Mouse (Mus musculus): ENCODE measurements around the gene Arhgap25.
"Not testable (repeated sequence)": the region's sequence is repeated elsewhere in the genome, so short reads cannot be mapped to it uniquely, and the experiment has no call there.

Arhgap25 gene

DNA sequence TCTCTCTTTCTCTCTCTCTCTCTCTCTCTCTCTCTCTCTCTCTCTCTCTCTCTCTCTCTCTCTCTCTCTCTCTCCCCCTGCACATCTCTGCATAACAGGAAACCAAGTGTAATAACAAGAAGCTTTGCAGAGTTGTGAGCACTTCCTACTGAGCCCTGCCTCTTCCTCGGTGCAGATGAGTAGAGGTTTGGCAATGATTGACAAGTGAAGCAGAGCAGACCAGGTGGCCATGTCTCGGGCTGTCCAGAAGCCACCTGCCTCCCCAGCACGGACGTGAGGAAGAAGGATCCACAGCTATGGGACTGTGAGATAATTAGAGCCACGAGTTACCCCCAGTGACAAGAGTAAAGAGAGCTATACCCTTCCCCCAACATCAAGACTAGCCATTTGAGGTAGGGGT, 29.1 kb downstream of the Arhgap25 start:
- peak; percentile 76 to 78 for DNase-seq (ENCODE audit: low spot score in 2 of 2)

DNA sequence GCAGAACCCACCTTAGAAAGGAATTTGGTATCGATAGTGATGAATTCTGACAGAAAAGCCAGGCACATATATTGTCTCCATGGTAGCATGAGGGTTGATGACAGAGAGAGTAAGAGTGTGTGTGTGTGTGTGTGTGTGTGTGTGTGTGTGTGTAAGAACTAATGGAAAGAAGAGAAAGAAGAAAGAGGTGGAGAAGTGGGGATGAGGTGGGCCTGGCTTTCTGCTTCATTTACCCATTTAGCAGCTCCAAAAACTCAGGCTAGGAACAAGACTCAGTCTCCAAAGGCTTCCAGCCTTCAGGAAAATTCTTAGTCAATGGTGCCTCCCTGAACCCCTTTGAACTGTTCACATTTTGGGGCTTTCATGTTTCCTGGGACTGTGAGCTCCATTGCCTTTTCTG, 29.5 kb downstream of the Arhgap25 start:
- no peak for DNase-seq (ENCODE audit: low spot score in 2 of 2)

DNA sequence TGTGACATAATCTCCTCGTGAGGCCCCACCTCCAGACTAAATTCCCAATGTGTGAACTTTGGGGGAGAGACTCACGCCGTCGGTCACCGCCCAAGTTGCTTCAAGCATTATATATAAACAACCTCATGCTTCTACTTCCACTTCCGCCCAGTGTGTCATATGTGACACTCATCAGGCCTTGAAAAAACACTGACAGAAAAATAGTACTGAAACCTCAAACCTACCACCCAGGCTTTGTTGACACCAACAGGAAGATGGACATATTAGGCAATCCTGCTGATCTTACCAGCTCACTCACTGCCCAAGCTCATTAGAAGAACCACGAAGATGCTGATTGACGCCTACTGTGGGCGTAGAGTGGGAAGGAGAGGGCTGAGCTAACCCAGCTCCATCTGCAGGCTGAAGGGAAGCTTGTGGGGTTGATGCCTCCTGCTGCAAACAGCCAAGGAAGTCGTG, 30.2 kb downstream of the Arhgap25 start:
- peak; percentile 84 to 90 for DNase-seq (ENCODE audit: low spot score in 2 of 2)

DNA sequence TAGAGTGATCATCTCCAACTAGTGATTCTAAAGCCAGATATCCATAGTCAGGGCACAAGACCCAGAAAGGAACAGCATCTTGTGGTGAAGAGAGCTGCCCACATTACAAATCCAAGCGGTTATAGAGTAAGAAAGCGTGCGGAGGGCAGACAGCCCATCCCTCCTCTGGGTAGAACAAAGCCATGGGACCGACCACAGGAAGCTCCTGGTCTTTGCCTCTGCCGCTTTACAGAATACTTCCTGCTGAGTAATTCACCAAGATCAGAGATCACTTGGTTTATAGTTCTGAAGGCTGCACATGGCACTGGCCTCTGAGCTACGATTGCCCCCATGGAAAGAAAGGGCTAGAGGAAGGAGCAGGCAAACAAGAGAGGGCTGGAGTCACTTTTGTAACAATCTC, 30.6 kb downstream of the Arhgap25 start:
- DNase-seq (ENCODE audit: low spot score in 2 of 2): no peak

DNA sequence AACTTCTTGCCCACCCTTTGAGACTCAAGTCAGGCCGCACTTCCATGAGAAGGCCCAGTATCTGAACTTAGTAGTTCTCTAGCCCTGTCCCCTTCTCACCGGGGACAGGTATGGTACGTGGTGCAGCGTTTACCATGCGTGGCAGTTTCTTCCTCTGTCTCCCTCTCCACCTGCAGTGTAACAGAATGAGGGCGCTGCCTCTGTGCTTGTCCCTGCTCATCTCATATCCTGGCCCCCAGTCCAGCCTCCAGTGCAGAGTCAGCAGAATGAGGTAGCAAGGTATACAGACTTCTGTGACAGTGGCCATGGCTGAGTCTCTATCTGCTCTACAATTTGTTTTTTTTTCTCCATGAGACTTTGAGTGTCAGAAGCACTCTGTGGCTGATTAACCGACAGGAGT, 32.4 kb downstream of the Arhgap25 start:
- DNase-seq (ENCODE audit: low spot score in 2 of 2): peak; percentile 36 to 45

DNA sequence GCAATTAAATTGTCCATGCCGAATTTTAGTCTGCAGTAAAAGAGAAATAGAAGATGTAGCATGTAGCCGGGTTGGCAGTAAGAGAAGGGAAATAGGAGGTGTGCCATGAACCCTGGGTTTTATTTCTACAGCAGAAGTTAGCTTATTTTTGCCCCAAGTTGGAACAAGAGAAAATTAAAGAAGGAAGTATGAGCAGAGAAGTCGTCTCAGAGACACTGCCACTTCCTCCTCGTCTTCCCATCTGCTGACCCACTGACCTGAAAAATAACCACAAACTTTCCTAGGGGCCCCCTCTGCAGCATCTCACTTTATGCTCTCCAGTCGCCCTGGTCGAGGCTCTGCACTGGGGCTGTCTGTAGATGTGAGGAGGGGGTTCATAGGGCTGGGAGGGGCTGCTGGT, 33.3 kb downstream of the Arhgap25 start:
- peak; percentile 74 to 78 for DNase-seq (ENCODE audit: low spot score in 2 of 2)

DNA sequence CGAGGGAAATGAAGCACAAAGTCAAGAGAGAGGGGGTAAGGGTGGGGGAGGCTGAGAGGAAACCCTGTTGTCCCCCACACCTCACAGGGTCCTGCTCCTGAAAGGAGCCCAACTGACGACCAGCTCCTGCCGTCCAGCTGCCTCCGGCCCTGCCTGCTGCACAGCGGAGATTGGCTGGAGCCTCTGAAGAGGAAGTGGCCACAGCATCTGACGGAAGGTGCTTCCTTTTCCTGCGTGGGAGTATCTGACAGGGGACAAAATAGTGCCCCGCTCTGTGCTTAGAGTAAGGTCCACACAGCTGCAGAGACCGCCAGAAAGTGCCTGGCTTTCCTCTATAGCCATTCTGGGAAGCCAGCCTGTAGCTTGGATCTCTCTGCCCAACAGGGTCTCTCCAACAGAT, 36.9 kb downstream of the Arhgap25 start:
- peak; percentile 78 to 80 for DNase-seq (ENCODE audit: low spot score in 2 of 2)

DNA sequence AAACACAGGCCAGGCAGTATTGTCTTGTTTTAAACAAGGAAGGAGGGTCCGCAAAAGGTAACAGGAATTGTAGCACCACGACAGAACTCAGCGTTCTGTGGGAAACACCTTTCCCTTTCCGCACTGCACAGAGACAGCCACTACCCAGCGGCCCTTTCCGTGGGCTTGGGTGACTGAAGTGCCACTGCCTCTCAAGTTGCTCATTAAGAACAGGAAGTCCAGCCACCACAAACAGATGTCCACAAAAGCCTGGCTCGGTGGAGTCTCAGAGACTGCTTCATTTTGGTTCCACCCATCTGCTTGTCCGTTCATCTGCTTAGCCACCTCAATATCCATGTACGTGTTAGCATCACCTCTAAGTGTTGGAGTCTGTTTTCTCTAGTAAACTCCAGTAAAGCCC, 38.7 kb downstream of the Arhgap25 start:
- DNase-seq (ENCODE audit: low spot score in 2 of 2): peak; percentile 44 to 48

DNA sequence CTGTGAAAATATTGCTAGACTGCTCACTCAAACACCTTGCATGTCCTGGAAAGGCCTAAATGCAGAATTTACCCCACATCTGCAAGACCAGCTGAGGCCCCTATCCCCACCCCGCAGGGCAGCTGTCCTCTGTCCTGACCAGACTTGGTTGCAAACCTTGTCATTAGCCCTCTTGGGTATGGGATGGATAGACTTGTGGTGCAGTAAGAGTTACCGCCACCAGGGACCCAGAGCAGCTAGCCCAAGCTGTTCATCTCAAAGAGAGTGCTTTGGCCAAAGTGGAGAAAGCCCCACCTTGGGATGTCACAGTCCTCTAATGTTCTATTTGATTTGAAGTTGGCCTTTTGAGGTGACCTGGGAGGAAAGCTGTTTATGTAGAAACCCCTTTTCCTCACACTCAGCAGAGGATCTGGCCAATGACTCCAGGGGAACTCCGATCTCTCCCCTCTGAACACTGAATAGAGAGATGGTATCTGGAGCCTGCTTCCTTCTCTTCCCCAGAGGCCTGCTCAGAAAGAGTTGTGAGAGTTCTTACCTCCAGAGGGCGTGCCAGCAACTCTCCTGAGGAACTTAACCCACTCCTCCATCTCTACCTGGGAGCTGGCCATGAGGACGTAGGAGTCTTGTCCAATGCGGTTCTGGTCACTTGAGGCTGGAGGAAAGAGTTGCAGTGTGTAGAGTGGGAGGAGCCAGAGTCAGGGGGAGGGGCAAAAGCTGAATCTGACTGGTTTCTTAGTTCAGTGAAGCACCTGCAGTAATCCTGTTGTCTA, 45.2 kb downstream of the Arhgap25 start:
- peak in 1 of 2 experiments; percentile 35 for DNase-seq (ENCODE audit: low spot score in 2 of 2)

DNA sequence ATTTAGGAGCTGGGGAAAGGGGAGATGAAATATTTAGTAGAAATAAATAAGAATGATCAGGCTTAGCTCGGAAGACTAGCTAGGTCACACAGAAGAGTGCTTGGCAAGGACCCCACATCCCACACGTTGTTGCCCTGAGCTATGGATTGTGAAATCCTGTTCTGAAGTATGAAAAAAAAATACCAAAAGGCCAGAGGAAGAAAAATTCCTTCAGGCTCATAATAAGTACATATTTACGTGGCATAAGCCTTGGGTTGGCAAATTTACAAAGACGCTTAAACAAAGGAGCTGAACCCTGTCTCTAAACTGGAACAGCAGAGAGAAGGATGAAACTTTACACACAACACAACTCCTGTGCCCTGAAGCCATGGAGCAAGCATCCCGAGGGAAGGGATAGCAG, 48.3 kb downstream of the Arhgap25 start:
- DNase-seq (ENCODE audit: low spot score in 2 of 2): no peak

DNA sequence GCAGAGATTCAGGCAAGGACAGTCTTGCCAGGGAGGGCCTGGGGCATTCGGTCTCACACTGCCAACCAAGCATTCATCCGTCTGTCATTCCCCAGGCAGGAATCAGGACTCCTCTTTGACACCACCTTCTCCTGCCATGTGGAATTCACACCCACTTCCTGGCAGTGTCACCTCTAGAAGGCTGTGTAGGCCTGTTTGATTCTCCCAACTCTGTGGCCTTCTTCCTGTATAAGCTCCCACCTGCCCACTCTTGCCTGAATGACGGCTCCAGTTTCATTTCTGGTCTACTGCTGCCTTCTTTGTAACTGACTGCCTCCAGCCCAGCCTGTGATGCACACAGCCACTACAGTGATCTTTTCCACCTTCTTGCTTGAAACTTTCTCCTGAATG, 49.2 kb downstream of the Arhgap25 start:
- DNase-seq (ENCODE audit: low spot score in 2 of 2): no peak

DNA sequence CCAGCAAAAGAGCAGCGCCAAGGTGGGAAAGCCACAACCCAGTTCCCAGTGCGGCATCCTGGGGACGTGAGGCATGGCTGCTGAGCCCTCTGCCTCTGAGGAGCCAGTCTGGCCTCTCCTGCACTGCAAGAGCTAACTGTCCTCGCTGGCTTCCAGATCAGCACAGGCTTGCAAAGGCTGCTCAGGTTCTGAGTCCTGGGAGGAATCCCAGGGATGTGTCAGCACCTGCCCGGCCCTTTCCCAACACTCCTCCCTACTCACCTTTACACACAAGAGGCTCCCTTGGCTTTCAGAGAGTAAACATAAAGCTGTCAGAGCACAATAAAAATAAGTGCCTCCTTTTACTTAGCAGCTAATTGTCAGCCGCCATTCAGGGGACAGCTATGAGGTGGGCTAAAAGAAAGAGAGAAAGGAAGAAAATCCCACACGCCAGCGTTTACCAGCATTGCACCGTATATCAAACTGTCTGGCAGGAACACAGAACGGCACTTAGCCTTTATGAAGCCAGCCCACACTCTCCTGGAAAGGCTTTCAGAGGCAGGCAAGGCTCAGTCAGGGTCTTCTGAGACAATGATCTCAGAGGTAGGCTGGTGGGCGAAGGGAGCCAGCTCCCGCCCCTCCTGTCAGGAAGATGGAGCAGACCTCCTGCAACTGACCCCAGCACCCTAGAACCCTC, 49.7 kb downstream of the Arhgap25 start:
- no peak for DNase-seq (ENCODE audit: low spot score in 2 of 2)

DNA sequence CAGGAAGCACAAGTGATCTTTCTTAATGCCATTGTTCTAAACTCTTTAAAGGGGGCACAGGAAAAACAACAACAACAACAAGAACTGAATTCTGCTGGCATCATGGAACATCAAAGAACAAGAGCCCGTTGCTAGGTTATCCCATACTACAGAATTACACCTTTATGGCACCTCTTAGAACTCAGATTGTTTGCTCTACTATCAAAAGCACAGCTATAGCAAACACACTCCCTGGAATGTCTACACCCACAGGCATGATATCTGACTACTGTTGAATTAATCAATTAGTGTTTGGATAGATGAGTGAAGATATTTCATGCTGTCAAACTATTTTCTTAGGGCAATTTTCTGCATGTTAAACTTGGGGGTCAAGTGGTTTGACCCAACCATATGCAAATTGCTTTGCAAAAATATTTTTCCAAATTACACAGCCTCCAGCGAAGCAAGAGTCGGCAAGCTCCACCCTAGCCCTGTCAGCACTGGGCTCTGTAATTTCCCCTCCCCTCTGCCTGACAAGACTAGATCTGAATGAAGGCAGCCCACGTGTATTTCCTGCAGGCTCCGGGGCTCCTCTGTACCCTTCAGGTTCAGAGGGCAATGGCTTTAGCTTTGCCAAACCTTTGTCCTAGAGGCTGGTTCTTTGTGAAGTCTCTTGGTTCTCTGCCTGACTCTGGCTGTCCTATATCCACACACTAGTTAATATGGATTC, 53.6 kb downstream of the Arhgap25 start:
- DNase-seq (ENCODE audit: low spot score in 2 of 2): no peak

DNA sequence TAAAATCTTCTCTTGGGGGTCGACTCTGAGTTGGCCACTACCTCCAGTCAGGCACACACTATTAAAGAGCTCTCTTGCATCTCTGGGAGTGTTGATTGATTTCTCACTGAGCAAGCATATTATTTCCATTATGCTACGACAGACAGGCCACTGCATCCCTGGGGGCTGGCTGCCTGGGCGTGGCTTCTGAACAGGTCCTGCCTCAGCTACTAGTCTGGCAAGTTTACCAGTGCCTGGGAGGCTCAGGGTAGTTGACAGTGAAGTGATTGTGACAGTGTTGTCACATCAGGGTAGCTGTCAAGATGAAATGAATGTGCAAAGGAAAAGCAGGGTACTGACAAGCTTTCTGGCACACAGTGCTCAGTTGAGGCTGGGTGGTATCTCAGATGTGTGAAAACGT, 54.2 kb downstream of the Arhgap25 start:
- no peak for DNase-seq (ENCODE audit: low spot score in 2 of 2)

DNA sequence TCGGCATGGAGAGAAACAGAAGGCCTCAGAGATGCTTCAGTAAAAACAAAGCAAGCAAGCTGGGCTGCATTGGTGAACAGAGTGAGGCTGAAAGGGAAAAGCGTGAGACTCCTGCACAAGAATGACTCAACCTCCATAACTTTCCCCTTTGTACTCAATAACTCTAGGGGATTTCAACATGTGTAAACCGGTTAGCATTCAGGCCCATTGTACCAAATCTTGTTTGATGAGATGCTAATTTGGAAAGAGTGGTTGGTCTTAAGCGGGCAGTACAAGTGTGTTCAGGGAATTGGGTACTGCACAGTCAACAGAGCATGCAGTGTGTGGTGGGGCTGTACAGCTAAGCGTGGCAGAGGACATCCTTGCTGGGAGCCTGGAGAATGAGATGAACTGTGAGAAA, 57.8 kb downstream of the Arhgap25 start:
- DNase-seq (ENCODE audit: low spot score in 2 of 2): no peak

DNA sequence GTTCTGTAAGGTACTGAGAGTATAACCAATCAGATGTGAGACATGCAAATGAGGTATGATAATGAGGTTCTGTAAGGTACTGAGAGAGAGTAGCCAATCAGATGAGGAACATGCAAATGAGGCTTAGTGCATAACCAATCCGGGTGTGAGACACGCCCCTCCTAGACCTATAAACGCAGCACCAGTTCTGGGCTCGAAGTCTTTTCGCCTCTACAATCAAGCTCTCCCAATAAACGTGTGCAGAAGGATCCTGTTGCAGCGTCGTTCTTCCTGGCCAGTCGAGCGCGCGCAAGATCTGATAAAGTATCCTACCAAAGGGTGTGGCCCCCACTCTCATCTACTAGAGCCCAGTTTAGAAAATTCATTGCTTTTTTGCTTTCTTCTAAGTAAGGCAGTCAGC, 63.0 kb downstream of the Arhgap25 start:
- DNase-seq (ENCODE audit: low spot score in 2 of 2): not testable (repeated sequence)

DNA sequence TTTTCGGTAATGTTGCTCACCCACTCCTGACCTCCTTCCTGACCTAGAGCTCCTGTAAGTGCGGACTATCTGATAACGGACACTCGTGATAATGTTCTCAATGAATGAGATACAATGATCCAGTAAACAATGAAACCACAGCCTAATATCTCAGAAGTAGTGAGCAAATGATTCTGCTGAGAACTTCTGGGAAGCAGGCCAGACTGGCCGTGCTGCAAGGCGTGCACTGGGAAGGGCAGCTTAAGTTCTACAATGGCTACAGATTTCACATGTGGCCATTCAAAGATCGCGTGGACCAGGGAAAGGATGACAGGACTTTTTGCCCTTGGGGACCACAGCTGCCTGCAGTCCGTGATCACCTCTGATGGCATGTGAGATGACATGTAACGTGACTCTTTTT, 64.7 kb downstream of the Arhgap25 start:
- no peak for DNase-seq (ENCODE audit: low spot score in 2 of 2)

DNA sequence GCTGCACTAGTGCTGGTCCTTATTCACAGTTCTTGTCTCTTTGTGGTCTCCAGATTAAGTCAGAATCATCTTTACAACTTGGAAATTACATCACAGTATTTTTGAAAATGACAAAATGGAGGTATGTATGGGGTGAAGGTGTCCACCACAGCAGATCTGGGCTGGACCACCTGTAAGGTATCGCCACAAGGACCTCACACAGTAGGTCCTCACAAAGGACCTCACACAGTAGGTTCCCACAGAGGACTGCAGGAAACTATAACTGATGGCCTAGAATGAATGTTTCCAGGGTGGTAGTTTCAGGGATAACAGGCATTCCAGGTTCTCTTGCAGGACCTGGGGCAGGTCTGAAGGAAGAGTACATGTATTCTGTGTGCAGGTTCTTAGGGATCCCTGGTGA, 65.7 kb downstream of the Arhgap25 start:
- no peak for DNase-seq (ENCODE audit: low spot score in 2 of 2)

DNA sequence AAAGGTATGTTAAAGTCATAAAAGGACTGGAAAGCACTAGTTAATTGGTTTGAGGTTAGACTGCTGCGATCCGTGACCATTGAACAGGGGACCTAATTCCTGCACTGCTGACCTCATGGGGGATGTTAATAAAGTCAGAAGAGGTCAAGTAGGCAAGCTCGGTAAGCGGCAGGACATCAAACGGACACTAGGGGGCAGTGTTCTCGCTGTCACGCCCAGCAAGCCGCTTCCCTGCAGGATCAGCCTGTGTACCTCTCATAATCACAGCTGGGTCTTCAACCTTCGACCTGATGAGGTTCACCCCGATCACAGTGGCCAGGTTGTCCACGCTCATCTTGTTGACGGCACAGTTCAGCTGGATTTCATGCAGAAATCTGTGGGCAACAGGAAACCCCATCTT, 66.8 kb downstream of the Arhgap25 start:
- DNase-seq (ENCODE audit: low spot score in 2 of 2): peak; percentile 42 to 46

DNA sequence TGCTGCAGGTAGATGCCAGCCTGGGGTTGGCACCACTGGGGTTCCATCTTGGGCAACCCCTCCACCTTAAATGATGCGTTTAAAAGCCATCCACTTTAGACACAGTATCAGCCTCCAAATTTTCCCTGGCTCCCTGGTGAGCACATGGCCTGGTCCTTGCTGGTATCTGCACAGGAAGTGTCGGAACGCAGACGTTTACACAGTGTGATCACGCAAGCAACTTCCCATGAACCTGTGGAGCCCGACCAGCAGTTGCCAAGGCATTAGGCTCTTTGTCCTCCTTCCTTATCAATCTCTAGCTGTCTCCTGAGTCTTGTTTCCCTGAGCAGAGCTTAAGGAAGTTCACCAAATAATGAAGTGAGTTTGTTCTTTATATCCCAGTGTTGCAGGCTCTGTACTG, 77.6 kb downstream of the Arhgap25 start:
- DNase-seq (ENCODE audit: low spot score in 2 of 2): no peak

DNA sequence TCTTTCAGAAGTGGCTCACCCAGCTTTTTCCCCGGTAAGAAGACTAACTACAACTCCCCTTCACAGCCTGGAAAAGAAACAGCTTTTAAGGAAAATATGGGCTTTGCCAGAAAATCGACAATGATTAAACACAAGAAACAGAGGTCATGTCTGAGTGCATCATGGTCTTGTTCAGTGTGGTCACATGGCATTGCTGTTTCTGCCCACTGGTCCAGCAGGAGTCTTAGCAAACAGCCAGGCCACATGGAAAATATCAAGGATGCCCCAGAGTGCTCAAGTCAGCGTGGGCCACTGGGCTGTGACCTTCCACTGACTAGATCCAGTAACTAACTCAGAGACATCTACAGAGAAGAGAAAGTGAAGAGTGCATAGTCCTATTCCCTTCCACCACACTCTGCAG, 81.3 kb downstream of the Arhgap25 start:
- DNase-seq (ENCODE audit: low spot score in 2 of 2): no peak

DNA sequence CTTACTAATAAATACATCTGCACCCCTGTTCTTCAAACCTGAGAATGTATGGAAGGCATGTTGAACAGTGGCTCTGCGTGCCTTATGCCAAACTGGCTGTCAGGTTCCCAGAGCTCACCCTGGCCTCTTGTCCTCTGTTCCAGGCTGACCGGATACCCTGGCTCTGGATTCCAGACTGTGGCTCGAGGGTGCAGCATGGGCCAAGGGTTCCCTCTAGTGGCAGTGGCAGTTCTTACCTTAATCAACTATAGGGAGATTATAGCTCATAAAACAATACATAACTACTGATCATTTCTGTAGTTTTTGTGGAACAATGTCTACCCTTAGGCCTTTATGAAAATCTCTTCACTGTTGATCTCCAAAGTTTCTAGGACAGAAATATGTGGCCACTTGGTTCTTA, 82.0 kb downstream of the Arhgap25 start:
- DNase-seq (ENCODE audit: low spot score in 2 of 2): peak in 1 of 2 experiments; percentile 18

DNA sequence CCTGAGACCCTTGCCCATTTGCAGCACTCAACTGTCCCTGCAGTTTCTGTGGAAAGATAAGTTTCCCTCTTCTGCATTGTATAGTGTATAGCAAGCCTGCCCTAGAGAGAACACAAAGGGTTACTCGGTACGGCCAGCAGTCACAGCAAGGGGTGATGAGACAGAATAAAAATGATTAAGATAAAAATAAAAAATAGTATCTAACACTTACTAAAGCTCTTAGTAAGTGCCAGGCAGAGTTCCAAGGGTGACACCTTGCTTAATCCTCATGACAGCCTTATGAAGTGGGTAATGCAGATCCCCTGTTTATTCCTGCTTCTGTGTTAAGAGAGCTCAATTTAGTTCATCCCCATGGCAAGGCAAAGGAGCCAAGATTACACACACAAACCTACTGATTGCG, 83.5 kb downstream of the Arhgap25 start:
- no peak for DNase-seq (ENCODE audit: low spot score in 2 of 2)
